In genomic region chr6:65144621-65145205, GRCm38 (mm10) we compare ENCODE assay signal across 9 mouse cellular contexts. TPM values are rescaled to one million over a fixed set of nuclear protein-coding genes. Genes with fewer than 3 reads are reported as not detected.
A peak's percentile ranks its signal among the peaks of the same experiment; 100 is the strongest.
DNase-seq lines count a peak whose midpoint lies in the region; ATAC-seq and TF ChIP-seq lines count a peak whose summit lies in the region.
"Had no signal": no experiment of that assay in that cellular context is flagged by ENCODE, and none has a peak within 500 bp of the region (broad histone marks: within the 10 kb centered on the region; RNA-seq: fewer than 3 reads in every experiment).

TSS of gene Hpgds (minus strand) at chr6:65144908.

- no peaks in the 10 kb centered on the region for H3K9me3 ChIP-seq in forebrain, embryonic 16.5 days (ENCODE audit: control insufficient read depth, low read length)
- H3K9me3 ChIP-seq in forebrain, embryonic 14.5 days (replicated peaks; ENCODE audit: control insufficient read depth, low read length): no peaks in the 10 kb centered on the region
- no peaks in the 10 kb centered on the region for H3K9me3 ChIP-seq in midbrain, embryonic 11.5 days (ENCODE audit: control insufficient read depth, low read length)
- H3K9me3 ChIP-seq in stomach, embryonic 16.5 days (replicated peaks; ENCODE audit: control insufficient read depth, low read length): no peaks in the 10 kb centered on the region
- H3K9me3 ChIP-seq: heart, embryonic 13.5 days had no signal

- peaks cover 7% of the 10 kb centered on the region; the same call in 1 of the 2 replicates for H3K4me1 ChIP-seq in forebrain, embryonic 16.5 days (replicated peaks; ENCODE audit: control insufficient read depth, insufficient read depth, low read length)
- H3K4me1 ChIP-seq in forebrain, embryonic 14.5 days (ENCODE audit: control insufficient read depth, insufficient read depth, low read length): 0 out of 2 replicates have a peak, but pooled peaks cover 3% of the 10 kb centered on the region
- peaks cover 15% of the 10 kb centered on the region; the same call in 1 of the 2 replicates for H3K4me1 ChIP-seq in midbrain, embryonic 11.5 days (ENCODE audit: control insufficient read depth, insufficient read depth, low read length)
- H3K4me1 ChIP-seq in stomach, embryonic 16.5 days (ENCODE audit: control insufficient read depth, insufficient read depth, low read length): peaks cover 4% of the 10 kb centered on the region; the same call in 1 of the 2 replicates
- H3K4me1 ChIP-seq: heart, embryonic 13.5 days had no signal

- no peak within 1 kb of the TSS for H3K9ac ChIP-seq in forebrain, embryonic 16.5 days (replicated peaks; ENCODE audit: low read depth, low read length)
- no peak within 1 kb of the TSS for H3K9ac ChIP-seq in forebrain, embryonic 14.5 days (ENCODE audit: low read length)
- H3K9ac ChIP-seq in midbrain, embryonic 11.5 days (ENCODE audit: low read length): no peak within 1 kb of the TSS
- no peak within 1 kb of the TSS for H3K9ac ChIP-seq in stomach, embryonic 16.5 days (ENCODE audit: low read length)
- H3K9ac ChIP-seq: heart, embryonic 13.5 days had no signal

- intact Hi-C loops in left cerebral cortex, adult 2 months (cut with DNase I): no loop called here

- 32% methylated on average over 16 of the region's 16 CpGs for WGBS in forebrain, embryonic 16.5 days
- 36% methylated on average over 16 of the region's 16 CpGs for WGBS in forebrain, embryonic 14.5 days
- WGBS in midbrain, embryonic 11.5 days: 30% methylated on average over 16 of the region's 16 CpGs
- WGBS in stomach, embryonic 16.5 days: 27% methylated on average over 16 of the region's 16 CpGs

- ATAC-seq in forebrain, embryonic 16.5 days: 0 out of 2 replicates have a peak, but pooled peaks have one; percentile 15
- no peak for ATAC-seq in forebrain, embryonic 14.5 days
- ATAC-seq in activated CD4-positive, CD25-positive, alpha-beta regulatory T cell, adult 4 months: peak; percentile 94
- peak; percentile 49 for ATAC-seq in midbrain, embryonic 11.5 days (ENCODE audit: low FRiP score)
- ATAC-seq in stomach, embryonic 16.5 days (ENCODE audit: insufficient read depth, low FRiP score): 0 out of 2 replicates have a peak, but pooled peaks have one; percentile 40

- H3K27me3 ChIP-seq in forebrain, embryonic 16.5 days (replicated peaks; ENCODE audit: control insufficient read depth, insufficient read depth, low read length): no peaks in the 10 kb centered on the region
- no peaks in the 10 kb centered on the region for H3K27me3 ChIP-seq in forebrain, embryonic 14.5 days (replicated peaks; ENCODE audit: control insufficient read depth, insufficient read depth, low read length)
- H3K27me3 ChIP-seq in midbrain, embryonic 11.5 days (ENCODE audit: control insufficient read depth, insufficient read depth, low read length): no peaks in the 10 kb centered on the region
- no peaks in the 10 kb centered on the region for H3K27me3 ChIP-seq in stomach, embryonic 16.5 days (ENCODE audit: control insufficient read depth, insufficient read depth, low read length)
- H3K27me3 ChIP-seq: heart, embryonic 13.5 days had no signal

- H3K4me3 ChIP-seq in forebrain, embryonic 16.5 days (replicated peaks; ENCODE audit: low read length): no peak within 1 kb of the TSS
- H3K4me3 ChIP-seq in forebrain, embryonic 14.5 days (ENCODE audit: low read depth, low read length): no peak within 1 kb of the TSS
- H3K4me3 ChIP-seq in midbrain, embryonic 11.5 days (ENCODE audit: low read depth, low read length): no peak within 1 kb of the TSS
- H3K4me3 ChIP-seq in stomach, embryonic 16.5 days (replicated peaks; ENCODE audit: low read length): no peak within 1 kb of the TSS
- H3K4me3 ChIP-seq in left cerebral cortex, adult 2 months: no peak within 1 kb of the TSS
- H3K4me3 ChIP-seq: heart, embryonic 13.5 days had no signal

- TF ChIP-seq CTCF in left cerebral cortex, adult 2 months (IDR thresholded peaks at IDR 0.05): no peak

- DNase-seq in forebrain, embryonic 14.5 days (ENCODE audit: low spot score): no peak
- peak; percentile 22 for DNase-seq in kidney, adult 9 months
- no peak for DNase-seq in midbrain, embryonic 11.5 days (ENCODE audit: low spot score, missing footprints)
- DNase-seq in left cerebral cortex, adult 2 months (ENCODE audit: extremely low spot score in 1 of 2, low spot score in 2 of 2): no peak
- DNase-seq in adrenal gland, postnatal 10 days: no peak

- H3K27ac ChIP-seq in forebrain, embryonic 16.5 days (ENCODE audit: low read length): no peak within 1 kb of the TSS
- no peak within 1 kb of the TSS for H3K27ac ChIP-seq in forebrain, embryonic 14.5 days (ENCODE audit: low read depth, low read length)
- H3K27ac ChIP-seq in midbrain, embryonic 11.5 days (ENCODE audit: low read depth, low read length): no peak within 1 kb of the TSS
- 0 out of 2 replicates have a peak within 1 kb of the TSS, but pooled peaks have one; percentile 31 for H3K27ac ChIP-seq in stomach, embryonic 16.5 days (ENCODE audit: low read length)
- no peak within 1 kb of the TSS for H3K27ac ChIP-seq in left cerebral cortex, adult 2 months
- H3K27ac ChIP-seq: heart, embryonic 13.5 days had no signal

- peak within 1 kb of the TSS; percentile 7; the same call in 1 of the 2 replicates for H3K4me2 ChIP-seq in forebrain, embryonic 16.5 days (ENCODE audit: low read length)
- no peak within 1 kb of the TSS for H3K4me2 ChIP-seq in forebrain, embryonic 14.5 days (ENCODE audit: low read length)
- H3K4me2 ChIP-seq in midbrain, embryonic 11.5 days: peak within 1 kb of the TSS; percentile 14; the same call in 1 of the 2 replicates
- peak within 1 kb of the TSS; percentile 14; the same call in 1 of the 2 replicates for H3K4me2 ChIP-seq in stomach, embryonic 16.5 days (ENCODE audit: low read depth, low read length)
- H3K4me2 ChIP-seq: heart, embryonic 13.5 days had no signal

- H3K36me3 ChIP-seq in forebrain, embryonic 16.5 days (ENCODE audit: control insufficient read depth, insufficient read depth): no peaks in the 10 kb centered on the region
- no peaks in the 10 kb centered on the region for H3K36me3 ChIP-seq in forebrain, embryonic 14.5 days (ENCODE audit: control insufficient read depth, insufficient read depth, low read length)
- H3K36me3 ChIP-seq in midbrain, embryonic 11.5 days (ENCODE audit: control insufficient read depth, insufficient read depth, low read length): no peaks in the 10 kb centered on the region
- no peaks in the 10 kb centered on the region for H3K36me3 ChIP-seq in stomach, embryonic 16.5 days (ENCODE audit: control insufficient read depth, insufficient read depth, low read length)
- H3K36me3 ChIP-seq: heart, embryonic 13.5 days had no signal

RNA-seq across cellular contexts. Expression of gene Hpgds, which starts in this region (rescaled TPM):
- 2.7 and 5.1 TPM in 2 replicates for polyA plus RNA-seq in forebrain, embryonic 16.5 days (2015; fragmentation: Nextera tagmentation; extraction: Ambion mirVana)
- 2.8 and 3.9 TPM in 2 replicates for polyA plus RNA-seq in forebrain, embryonic 14.5 days (2014; fragmentation: Nextera tagmentation; extraction: Ambion mirVana)
- polyA plus RNA-seq in activated CD4-positive, CD25-positive, alpha-beta regulatory T cell, adult 4 months (2017; shearing (Covaris generic)): 1 to 10 TPM; 6.0 to 7.5 TPM
- polyA plus RNA-seq in midbrain, embryonic 11.5 days (2014; fragmentation: Nextera tagmentation; extraction: Ambion mirVana): 11.1 and 11.2 TPM in 2 replicates
- 4.8 and 7.7 TPM in 2 replicates for polyA plus RNA-seq in stomach, embryonic 16.5 days (2015; fragmentation: Nextera tagmentation; extraction: Ambion mirVana)
- total RNA-seq in left cerebral cortex, adult 2 months (2021): 1 to 10 TPM; 2.8 to 5.4 TPM
- total RNA-seq in adrenal gland, postnatal 10 days (2021): 1 to 10 TPM; 1.1 to 1.4 TPM
